Mouse (Mus musculus) erythroblast, embryonic 14.5 days (primary cell): ENCODE data around the gene Sec24d. TPM values are rescaled to one million over a fixed set of nuclear protein-coding genes. Genes with fewer than 3 reads are reported as not detected.
"Not testable (repeated sequence)": the region's sequence is repeated elsewhere in the genome, so short reads cannot be mapped to it uniquely, and the experiment has no call there.

Experiments used
- H3K27me3 ChIP-seq: 2 replicates; pipeline ENCODE4 v1.6.1; 2012; ENCODE audit warnings: inconsistent platforms; ENCODE audit not compliant: control insufficient read depth
- H3K36me3 ChIP-seq: 2 replicates; pipeline ENCODE4 v1.6.1; 2012; ENCODE audit warnings: mild to moderate bottlenecking, inconsistent platforms; ENCODE audit not compliant: control insufficient read depth
- H3K4me1 ChIP-seq: 2 replicates; pipeline ENCODE4 v1.6.1; 2012; ENCODE audit warnings: inconsistent platforms; ENCODE audit not compliant: control insufficient read depth
- H3K4me3 ChIP-seq: replicated peaks from 2 replicates; pipeline ENCODE3; 2012; ENCODE audit warnings: moderate library complexity, mild to moderate bottlenecking, inconsistent platforms
- H3K9me3 ChIP-seq: 2 replicates; pipeline ENCODE4 v1.6.1; 2012; ENCODE audit warnings: low read length, inconsistent platforms, mixed read lengths; ENCODE audit not compliant: control insufficient read depth
- GATA1 ChIP-seq: IDR thresholded peaks from 2 replicates; pipeline ENCODE4 v1.6.1; 2012; ENCODE audit warnings: low read length, inconsistent platforms, mixed read lengths
- TAL1 ChIP-seq: IDR thresholded peaks from 3 replicates; pipeline ENCODE4 v1.6.1; 2012; ENCODE audit warnings: low read length, inconsistent platforms, mixed read lengths
- polyA plus RNA-seq: library from polyadenylated mRNA; stranded (reverse); fragments of >175 nt; gene quantifications from 2 replicates; pipeline ENCODE4 v1.2.3, GENCODE M21; 2012

The Sec24d gene
- polyA plus RNA-seq, 1 experiment = 0.08 TPM

- no peaks in the 10 kb centered on the region for H3K27me3 ChIP-seq
- no peaks in the 10 kb centered on the region for H3K9me3 ChIP-seq
- no peaks in the 10 kb centered on the region; the same call in 1 of the 2 replicates for H3K36me3 ChIP-seq
- H3K4me3 ChIP-seq = no peak overlapping the region
- H3K4me1 ChIP-seq = no peaks in the 10 kb centered on the region
- no peak for TF ChIP-seq TAL1
- no peak for TF ChIP-seq GATA1
Observed at GRCm38 (mm10) chr3:123341049-123341448, 73.8 kb downstream of the Sec24d start.

GRCm38 (mm10) chr3:123343690-123344089, 76.4 kb downstream of the Sec24d start:
- Histone ChIP-seq H3K9me3 (no peaks in the 10 kb centered on the region), H3K27me3 (no peaks in the 10 kb centered on the region), H3K36me3 (no peaks in the 10 kb centered on the region; the same call in 1 of the 2 replicates), H3K4me3 (no peak overlapping the region), H3K4me1 (no peaks in the 10 kb centered on the region)
- TF ChIP-seq GATA1 (no peak), TAL1 (no peak)

- Histone ChIP-seq H3K4me3 (no peak overlapping the region), H3K9me3 (no peaks in the 10 kb centered on the region), H3K27me3 (no peaks in the 10 kb centered on the region), H3K4me1 (no peaks in the 10 kb centered on the region), H3K36me3 (no peaks in the 10 kb centered on the region; the same call in 1 of the 2 replicates)
- TF ChIP-seq TAL1 (no peak), GATA1 (no peak)
Observed at GRCm38 (mm10) chr3:123348080-123348802, 81.0 kb downstream of the Sec24d start.

- no peaks in the 10 kb centered on the region for H3K9me3 ChIP-seq
- H3K4me1 ChIP-seq = no peaks in the 10 kb centered on the region
- peaks cover 5% of the 10 kb centered on the region; the same call in 1 of the 2 replicates for H3K36me3 ChIP-seq
- H3K27me3 ChIP-seq = no peaks in the 10 kb centered on the region
- no peak for TF ChIP-seq GATA1
- no peak for TF ChIP-seq TAL1
- no peak overlapping the region for H3K4me3 ChIP-seq
Observed at GRCm38 (mm10) chr3:123350602-123351001, 83.3 kb downstream of the Sec24d start.

GRCm38 (mm10) chr3:123351519-123351918, 84.3 kb downstream of the Sec24d start:
- TF ChIP-seq TAL1 (no peak), GATA1 (no peak)
- Histone ChIP-seq H3K36me3 (peaks cover 5% of the 10 kb centered on the region; the same call in 1 of the 2 replicates), H3K4me3 (no peak overlapping the region), H3K9me3 (no peaks in the 10 kb centered on the region), H3K4me1 (no peaks in the 10 kb centered on the region), H3K27me3 (no peaks in the 10 kb centered on the region)

- H3K4me3 ChIP-seq = no peak overlapping the region
- TF ChIP-seq TAL1 (no peak), GATA1 (no peak)
- H3K9me3 ChIP-seq = no peaks in the 10 kb centered on the region
- no peaks in the 10 kb centered on the region for H3K27me3 ChIP-seq
- peaks cover 5% of the 10 kb centered on the region; the same call in 1 of the 2 replicates for H3K36me3 ChIP-seq
- H3K4me1 ChIP-seq = no peaks in the 10 kb centered on the region
Observed at GRCm38 (mm10) chr3:123353183-123353582, 85.9 kb downstream of the Sec24d start.

- Histone ChIP-seq H3K9me3 (no peaks in the 10 kb centered on the region), H3K4me3 (no peak overlapping the region), H3K27me3 (no peaks in the 10 kb centered on the region), H3K4me1 (no peaks in the 10 kb centered on the region), H3K36me3 (peaks cover 5% of the 10 kb centered on the region; the same call in 1 of the 2 replicates)
- no peak for TF ChIP-seq TAL1
- no peak for TF ChIP-seq GATA1
Observed at GRCm38 (mm10) chr3:123353661-123354060, 86.4 kb downstream of the Sec24d start.

- peaks cover 8% of the 10 kb centered on the region; the same call in 1 of the 2 replicates for H3K36me3 ChIP-seq
- H3K27me3 ChIP-seq = no peaks in the 10 kb centered on the region
Observed at GRCm38 (mm10) chr3:123354388-123354787, 87.1 kb downstream of the Sec24d start.

GRCm38 (mm10) chr3:123356377-123356991, 89.2 kb downstream of the Sec24d start:
- H3K27me3 ChIP-seq = no peaks in the 10 kb centered on the region
- TF ChIP-seq GATA1 (no peak), TAL1 (no peak)
- H3K36me3 ChIP-seq = peaks cover 11% of the 10 kb centered on the region
- H3K9me3 ChIP-seq = no peaks in the 10 kb centered on the region
- H3K4me1 ChIP-seq = no peaks in the 10 kb centered on the region
- H3K4me3 ChIP-seq = no peak overlapping the region

More at GRCm38 (mm10) chr3:123354388-123354787, 87.1 kb downstream of the Sec24d start:
- no peak overlapping the region for H3K4me3 ChIP-seq
- no peaks in the 10 kb centered on the region for H3K9me3 ChIP-seq
- no peak for TF ChIP-seq TAL1
- TF ChIP-seq GATA1 = no peak
- H3K4me1 ChIP-seq = no peaks in the 10 kb centered on the region

GRCm38 (mm10) chr3:123366820-123367219, 99.6 kb downstream of the Sec24d start:
- not testable (repeated sequence) for H3K9me3 ChIP-seq, H3K4me1 ChIP-seq, H3K4me3 ChIP-seq, H3K27me3 ChIP-seq
- H3K36me3 ChIP-seq = peaks cover 62% of the 10 kb centered on the region
